ENCODE assay signal across 21 mouse cellular contexts in the genomic region with DNA sequence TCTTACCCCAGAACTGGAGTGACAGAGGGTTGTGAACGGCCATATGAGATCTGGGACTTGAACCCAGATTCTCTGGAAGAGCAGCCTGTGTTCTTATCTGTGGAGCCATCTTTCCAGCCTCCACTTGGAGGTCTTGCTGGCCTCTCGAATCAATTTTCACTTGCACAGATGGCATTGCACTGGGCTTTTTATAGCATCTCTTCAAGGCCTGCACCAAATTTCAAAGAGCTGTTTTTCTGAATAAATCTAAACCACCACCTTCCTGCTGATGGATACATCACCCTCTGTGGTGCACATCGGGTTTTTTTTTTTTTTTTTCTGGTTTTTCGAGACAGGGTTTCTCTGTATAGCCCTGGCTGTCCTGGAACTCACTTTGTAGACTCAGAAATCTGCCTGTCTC. TPM values are rescaled to one million over a fixed set of nuclear protein-coding genes. Genes with fewer than 3 reads are reported as not detected.
"Had no signal": no experiment of that assay in that cellular context is flagged by ENCODE, and none has a peak within 500 bp of the region (broad histone marks: within the 10 kb centered on the region; RNA-seq: fewer than 3 reads in every experiment).

No protein-coding gene starts in this region.

- H3K27me3 ChIP-seq: lung, embryonic 15.5 days; stomach, embryonic 15.5 days had no signal

- H3K4me2 ChIP-seq: liver, embryonic 15.5 days; midbrain, embryonic 11.5 days; midbrain, embryonic 13.5 days; neural tube, embryonic 12.5 days; stomach, embryonic 15.5 days had no signal

- H3K36me3 ChIP-seq: liver, embryonic 15.5 days; midbrain, embryonic 13.5 days; midbrain, embryonic 15.5 days; neural tube, embryonic 12.5 days; stomach, embryonic 15.5 days had no signal

- H3K4me1 ChIP-seq: neural tube, embryonic 12.5 days; stomach, embryonic 15.5 days had no signal

- H3K9ac ChIP-seq: liver, embryonic 15.5 days; lung, embryonic 15.5 days; midbrain, embryonic 13.5 days; midbrain, embryonic 15.5 days; neural tube, embryonic 12.5 days; stomach, embryonic 15.5 days had no signal

- H3K9me3 ChIP-seq: liver, embryonic 15.5 days; lung, embryonic 15.5 days; midbrain, embryonic 13.5 days; midbrain, embryonic 15.5 days; neural tube, embryonic 12.5 days; stomach, embryonic 15.5 days had no signal

- DNase-seq: liver, postnatal 0 days; lung, adult 2 months; lung, postnatal 14 days; thymus, adult 18-20 months; thymus, postnatal 36 days had no signal

- ATAC-seq: liver, postnatal 0 days; lung, postnatal 0 days; midbrain, embryonic 13.5 days; midbrain, embryonic 15.5 days had no signal

- H3K4me3 ChIP-seq: liver, embryonic 15.5 days; megakaryocyte, embryonic 14.5 days; midbrain, embryonic 13.5 days; midbrain, embryonic 15.5 days; neural tube, embryonic 12.5 days; stomach, embryonic 15.5 days had no signal

- H3K27ac ChIP-seq: liver, embryonic 15.5 days; lung, embryonic 15.5 days; macrophage; midbrain, embryonic 13.5 days; midbrain, embryonic 15.5 days; neural tube, embryonic 12.5 days; stomach, embryonic 15.5 days; stomach, postnatal 0 days had no signal

RNA-seq across cellular contexts. Expression of a gene that starts 1.6 kb away (rescaled TPM):
- total RNA-seq: monocyte, adult 5-6 weeks; neutrophil, adult 5-6 weeks had no signal
- polyA plus RNA-seq: macrophage had no signal

RNA-seq across cellular contexts. Expression of a gene that starts 51.0 kb away (rescaled TPM):
- total RNA-seq: megakaryocyte progenitor cell, adult 5-6 weeks; midbrain, postnatal 0 days; monocyte, adult 5-6 weeks; neutrophil, adult 5-6 weeks had no signal
- polyA plus RNA-seq: lung, postnatal 0 days; macrophage; midbrain, embryonic 11.5 days; midbrain, embryonic 13.5 days; midbrain, embryonic 15.5 days; midbrain, postnatal 0 days; neural tube, embryonic 12.5 days; neural tube, embryonic 14.5 days had no signal
